Mouse (Mus musculus) NIH3T3 (cell line): ENCODE results near the gene Il31ra.
"Not testable (repeated sequence)": the region's sequence is repeated elsewhere in the genome, so short reads cannot be mapped to it uniquely, and the experiment has no call there.

Experiments used
- DNase-seq: peaks from one replicate; pipeline ENCODE4 v3.0.0-alpha.2; 2012; ENCODE audit warnings: low read depth

Gene Il31ra

GRCm38 (mm10) chr13:112594260-112594659, at the start of gene Il31ra:
Il31ra (minus strand) TSS chr13:112594360.
- not testable (repeated sequence) for DNase-seq

GRCm38 (mm10) chr13:112642897-112643296, 48.7 kb upstream of the Il31ra start:
- no peak for DNase-seq

GRCm38 (mm10) chr13:112639111-112639510, 45.0 kb upstream of the Il31ra start:
- no peak for DNase-seq

GRCm38 (mm10) chr13:112636498-112636897, 42.3 kb upstream of the Il31ra start:
- no peak for DNase-seq

GRCm38 (mm10) chr13:112635174-112635837, 41.1 kb upstream of the Il31ra start:
- no peak for DNase-seq

- DNase-seq = no peak
These were observed 31.4 kb upstream of the Il31ra start for GRCm38 (mm10) chr13:112625566-112625965.

GRCm38 (mm10) chr13:112624622-112625021, 30.5 kb upstream of the Il31ra start:
- DNase-seq = no peak

- no peak for DNase-seq
These were observed 29.5 kb upstream of the Il31ra start for GRCm38 (mm10) chr13:112623656-112624055.

GRCm38 (mm10) chr13:112621592-112621991, 27.4 kb upstream of the Il31ra start:
- peak; percentile 15 for DNase-seq

GRCm38 (mm10) chr13:112608606-112609005, 14.4 kb upstream of the Il31ra start:
- DNase-seq = no peak

GRCm38 (mm10) chr13:112604411-112604810, 10.3 kb upstream of the Il31ra start:
- DNase-seq = no peak

GRCm38 (mm10) chr13:112603839-112604238, 9.7 kb upstream of the Il31ra start:
- no peak for DNase-seq

- DNase-seq = no peak
These were observed 8.4 kb upstream of the Il31ra start for GRCm38 (mm10) chr13:112602607-112603006.

- no peak for DNase-seq
These were observed 3.9 kb downstream of the Il31ra start for GRCm38 (mm10) chr13:112590254-112590653.

- no peak for DNase-seq
These were observed 4.5 kb downstream of the Il31ra start for GRCm38 (mm10) chr13:112589625-112590024.

GRCm38 (mm10) chr13:112584556-112585237, 9.5 kb downstream of the Il31ra start:
- DNase-seq = no peak

- DNase-seq = no peak
These were observed 11.9 kb downstream of the Il31ra start for GRCm38 (mm10) chr13:112582291-112582690.

- DNase-seq = no peak
These were observed 12.4 kb downstream of the Il31ra start for GRCm38 (mm10) chr13:112581796-112582195.

- no peak for DNase-seq
These were observed 13.4 kb downstream of the Il31ra start for GRCm38 (mm10) chr13:112580590-112581320.

- DNase-seq = not testable (repeated sequence)
These were observed 16.1 kb downstream of the Il31ra start for GRCm38 (mm10) chr13:112578041-112578440.

- DNase-seq = no peak
These were observed 20.4 kb downstream of the Il31ra start for GRCm38 (mm10) chr13:112573800-112574199.

- no peak for DNase-seq
These were observed 23.4 kb downstream of the Il31ra start for GRCm38 (mm10) chr13:112570768-112571167.

- no peak for DNase-seq
These were observed 24.6 kb downstream of the Il31ra start for GRCm38 (mm10) chr13:112569606-112570005.
